Mouse (Mus musculus) hindbrain, embryonic 12.5 days (tissue): ENCODE results near the gene Pde6d. TPM values are rescaled to one million over a fixed set of nuclear protein-coding genes. Genes with fewer than 3 reads are reported as not detected.

Experiments
- ATAC-seq: fragments of 200-750 bp; cut with Nextera tagmentation; 2 replicates; pipeline ENCODE4 v1.8.0; 2017; ENCODE audit warnings: moderate TSS enrichment; ENCODE audit not compliant: low FRiP score
- H3K27ac ChIP-seq: fragments of 300-500 bp; sonication (generic); 2 replicates; pipeline ENCODE4 v1.5.1; 2016; ENCODE audit warnings: mild to moderate bottlenecking
- H3K27me3 ChIP-seq: fragments of 300-500 bp; sonication (generic); 2 replicates; pipeline ENCODE4 v1.6.1; 2016; ENCODE audit warnings: mild to moderate bottlenecking
- H3K36me3 ChIP-seq: fragments of 300-500 bp; sonication (generic); 2 replicates; pipeline ENCODE4 v1.6.1; 2016; ENCODE audit warnings: mild to moderate bottlenecking
- H3K4me1 ChIP-seq: fragments of 300-500 bp; sonication (generic); 2 replicates; pipeline ENCODE4 v1.6.1; 2016
- H3K4me2 ChIP-seq: fragments of 300-500 bp; sonication (generic); replicated peaks from 2 replicates; pipeline ENCODE4 v1.6.1; 2016; ENCODE audit warnings: mild to moderate bottlenecking
- H3K4me3 ChIP-seq: fragments of 300-500 bp; sonication (generic); 2 replicates; pipeline ENCODE4 v1.5.1; 2016; ENCODE audit warnings: mild to moderate bottlenecking
- H3K9ac ChIP-seq: fragments of 300-500 bp; sonication (generic); 2 replicates; pipeline ENCODE4 v1.6.1; 2016; ENCODE audit warnings: mild to moderate bottlenecking, moderate library complexity
- H3K9me3 ChIP-seq: fragments of 300-500 bp; sonication (generic); replicated peaks from 2 replicates; pipeline ENCODE4 v1.6.1; 2016; ENCODE audit warnings: mild to moderate bottlenecking
- WGBS: fragments of 180-500 bp; shearing (Covaris S2); methylation state at CpG from one replicate; pipeline ENCODE4 v1.1.7; 2016; 5-methylcytosine and 5-hydroxymethylcytosine counted together
- polyA plus RNA-seq: library from polyadenylated mRNA; unstranded; fragments of >200 nt; fragmentation: Nextera tagmentation; extraction: Ambion mirVana; gene quantifications from 2 replicates; pipeline ENCODE4 v1.2.1, GENCODE M21; 2016

Pde6d gene
- polyA plus RNA-seq, 1 experiment from 2014 or later, result 93.7 TPM

DNA sequence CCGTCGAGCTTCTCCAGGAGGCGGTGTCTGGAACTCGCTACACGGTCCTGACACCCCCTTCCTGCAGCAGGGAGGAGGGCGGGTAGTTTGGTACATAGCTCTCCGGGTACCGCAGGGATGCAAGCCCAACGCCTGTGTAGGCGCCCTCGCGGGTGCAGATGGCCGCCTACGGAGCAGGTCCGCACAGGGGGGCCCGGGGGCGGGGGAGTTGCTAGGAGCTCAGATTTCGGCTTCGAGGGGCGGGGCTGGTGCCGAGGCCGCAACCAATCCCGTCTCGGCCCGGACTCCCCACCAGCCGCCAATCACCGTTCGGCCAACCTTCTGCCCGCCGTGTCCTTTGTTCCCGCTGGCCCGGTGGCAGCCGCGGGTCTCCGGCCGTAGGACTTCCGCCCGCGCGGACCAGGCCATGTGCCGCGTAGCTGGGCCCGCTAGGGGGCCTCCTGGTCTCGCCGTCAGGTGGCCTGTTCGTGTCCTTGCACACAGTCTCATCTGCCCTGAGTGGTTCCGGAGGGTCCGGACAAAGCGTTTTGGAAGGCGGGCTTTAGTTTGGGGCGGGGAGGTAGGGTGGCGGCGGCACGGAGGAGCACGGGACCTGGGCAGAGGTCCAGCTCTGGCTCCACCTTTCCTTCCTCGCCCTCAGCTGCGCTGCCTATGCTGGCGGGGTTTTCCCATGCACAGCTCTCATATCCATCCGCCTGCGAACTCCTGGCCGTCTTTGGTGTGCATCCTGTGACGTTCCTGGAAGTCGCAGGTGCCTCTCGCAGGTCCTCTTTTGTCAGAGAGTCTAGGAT, 78.3 kb downstream of the Pde6d start:
- H3K36me3 ChIP-seq, result no peaks in the 10 kb centered on the region
- peak overlapping the region; percentile 41 for H3K4me3 ChIP-seq
- H3K9me3 ChIP-seq, result no peaks in the 10 kb centered on the region
- peak overlapping the region; percentile 78 for H3K9ac ChIP-seq
- under 1% methylated on average over 63 of the region's 64 CpGs for WGBS
- H3K4me2 ChIP-seq, result peak overlapping the region; percentile 72
- H3K27ac ChIP-seq, result peak overlapping the region; percentile 93
- ATAC-seq, result peak; percentile 87
- peaks cover 52% of the 10 kb centered on the region for H3K4me1 ChIP-seq
- no peaks in the 10 kb centered on the region for H3K27me3 ChIP-seq

DNA sequence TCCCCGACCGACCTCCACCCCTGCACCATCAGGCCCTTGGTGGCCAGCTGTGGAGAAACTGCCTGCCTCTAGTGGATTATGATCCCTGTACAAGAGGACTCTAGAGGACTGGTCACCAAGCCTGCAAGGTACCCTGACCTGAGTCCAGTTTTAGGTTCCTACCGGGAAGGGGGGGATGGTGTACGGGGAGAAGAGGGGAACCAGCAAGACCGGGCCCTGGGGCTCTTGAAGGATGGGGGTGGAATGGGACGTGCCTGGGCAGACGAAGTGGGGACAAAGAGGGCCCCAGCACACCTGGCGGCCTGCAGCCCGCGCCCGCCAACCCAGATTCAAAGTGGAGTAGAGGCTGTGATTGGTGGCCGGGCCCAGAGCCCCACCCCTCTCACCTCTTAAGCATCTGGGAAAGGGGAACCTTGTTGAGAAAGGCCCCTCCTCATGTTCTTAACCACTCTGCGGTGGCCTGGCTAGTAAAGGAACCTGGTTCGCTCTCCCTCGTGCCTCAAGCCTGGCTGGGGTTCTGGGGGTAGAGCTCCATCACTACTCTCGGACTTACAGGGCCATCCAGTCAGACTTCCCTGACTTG, 79.2 kb downstream of the Pde6d start:
- peak; percentile 9 for ATAC-seq
- no peaks in the 10 kb centered on the region for H3K36me3 ChIP-seq
- H3K4me1 ChIP-seq, result peaks cover 59% of the 10 kb centered on the region
- H3K27me3 ChIP-seq, result no peaks in the 10 kb centered on the region
- no peaks in the 10 kb centered on the region for H3K9me3 ChIP-seq
- peak overlapping the region; percentile 72 for H3K4me2 ChIP-seq
- H3K27ac ChIP-seq, result peak overlapping the region; percentile 93
- 6% methylated on average over 16 of the region's 16 CpGs for WGBS
- H3K9ac ChIP-seq, result peak overlapping the region; percentile 78
- peak overlapping the region; percentile 41 for H3K4me3 ChIP-seq

DNA sequence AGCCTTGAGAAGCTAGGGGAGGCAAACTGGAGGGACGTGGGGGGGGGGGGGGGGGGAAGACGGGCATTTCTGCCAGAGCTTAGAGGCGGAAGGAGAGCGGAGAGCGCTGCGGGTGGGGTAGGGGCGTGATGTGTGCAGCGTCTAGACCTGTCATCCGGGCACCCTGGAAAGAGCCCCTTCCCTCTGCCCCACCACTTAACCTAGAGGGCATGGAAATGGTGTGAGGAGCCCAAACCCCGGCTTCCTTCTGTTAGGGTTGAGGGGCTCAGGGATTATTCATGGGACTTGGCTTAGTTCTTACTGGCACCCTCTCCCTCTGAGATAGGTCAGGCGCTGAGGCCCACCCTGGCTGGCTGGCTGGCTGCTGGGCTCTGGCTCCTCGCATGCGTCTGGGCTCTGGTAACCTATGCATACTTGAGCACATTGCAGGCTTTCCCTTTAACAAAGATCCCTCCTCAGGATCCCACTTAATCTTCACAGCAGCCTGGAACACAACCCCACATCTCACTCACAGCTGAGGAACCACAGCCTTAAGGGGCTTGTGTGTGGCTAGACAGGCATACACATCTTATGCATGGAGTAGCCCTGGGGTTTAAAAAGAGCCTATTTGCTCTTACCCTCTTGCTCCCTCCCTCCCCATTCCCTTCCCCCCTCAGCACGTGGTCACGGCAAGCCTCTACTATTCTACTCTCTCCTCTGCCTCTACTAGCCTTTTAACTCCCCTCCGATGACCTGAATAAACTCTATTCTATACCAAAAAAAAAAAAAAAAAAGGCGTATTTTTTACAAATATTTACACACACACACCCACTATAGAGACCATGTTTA, 80.0 kb downstream of the Pde6d start:
- peak overlapping the region; percentile 23 for H3K4me2 ChIP-seq
- no peaks in the 10 kb centered on the region for H3K9me3 ChIP-seq
- no peaks in the 10 kb centered on the region for H3K27me3 ChIP-seq
- peaks cover 65% of the 10 kb centered on the region for H3K4me1 ChIP-seq
- peak overlapping the region; percentile 46 for H3K9ac ChIP-seq
- 9% methylated on average over 14 of the region's 17 CpGs for WGBS
- no peak for ATAC-seq
- H3K4me3 ChIP-seq, result no peak overlapping the region
- H3K36me3 ChIP-seq, result no peaks in the 10 kb centered on the region
- peak overlapping the region; percentile 69 for H3K27ac ChIP-seq

DNA sequence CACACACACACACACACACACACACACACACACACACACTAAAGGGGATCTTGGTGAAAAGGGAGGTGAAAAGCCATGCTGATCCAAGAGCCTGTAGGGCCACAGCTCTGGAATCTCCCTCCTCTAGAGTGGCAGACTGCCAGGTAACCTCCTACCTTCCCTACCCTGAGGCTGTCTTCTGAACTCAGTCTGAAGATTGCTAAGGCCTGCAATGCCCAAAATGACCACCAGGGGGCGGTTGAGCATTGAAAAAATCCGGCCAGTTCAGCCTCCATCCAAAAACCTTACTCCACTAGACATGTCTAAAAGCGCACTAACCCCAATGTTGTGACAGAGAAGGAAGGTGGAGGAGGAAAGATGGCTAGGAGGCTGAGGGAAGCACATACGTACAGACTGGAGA, 80.9 kb downstream of the Pde6d start:
- no peaks in the 10 kb centered on the region for H3K9me3 ChIP-seq
- no peak overlapping the region for H3K4me3 ChIP-seq
- no peak for ATAC-seq
- WGBS, result 1% methylated on average over 4 of the region's 4 CpGs
- H3K27ac ChIP-seq, result peak overlapping the region; percentile 69
- H3K36me3 ChIP-seq, result no peaks in the 10 kb centered on the region
- no peaks in the 10 kb centered on the region for H3K27me3 ChIP-seq
- peaks cover 61% of the 10 kb centered on the region for H3K4me1 ChIP-seq
- H3K4me2 ChIP-seq, result peak overlapping the region; percentile 23
- no peak overlapping the region for H3K9ac ChIP-seq

DNA sequence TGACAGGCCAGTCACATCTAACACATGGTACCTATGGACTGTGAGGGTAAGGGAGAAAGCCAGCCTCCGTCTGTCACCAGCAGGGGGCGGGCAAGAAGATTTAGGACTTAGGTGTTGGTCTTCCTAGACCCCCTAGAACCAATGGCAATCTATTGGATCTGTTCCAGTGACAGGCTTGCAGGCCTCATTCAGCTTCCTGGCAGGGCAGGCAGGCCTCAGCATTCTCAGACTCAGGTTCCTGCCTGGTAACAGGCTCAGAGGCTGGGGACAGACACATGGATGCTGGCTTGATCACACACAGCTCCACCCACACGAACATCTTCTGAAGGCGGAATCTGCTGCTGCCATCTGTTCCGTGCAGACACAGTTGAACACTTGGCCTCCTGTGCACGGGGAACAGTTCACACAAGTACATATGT, 81.3 kb downstream of the Pde6d start:
- no peak for ATAC-seq
- Histone ChIP-seq H3K4me2 (no peak overlapping the region), H3K4me3 (no peak overlapping the region), H3K9ac (no peak overlapping the region), H3K27ac (peak overlapping the region; percentile 69), H3K27me3 (no peaks in the 10 kb centered on the region), H3K36me3 (no peaks in the 10 kb centered on the region), H3K4me1 (peaks cover 57% of the 10 kb centered on the region), H3K9me3 (no peaks in the 10 kb centered on the region)
- 31% methylated on average over 6 of the region's 6 CpGs for WGBS

DNA sequence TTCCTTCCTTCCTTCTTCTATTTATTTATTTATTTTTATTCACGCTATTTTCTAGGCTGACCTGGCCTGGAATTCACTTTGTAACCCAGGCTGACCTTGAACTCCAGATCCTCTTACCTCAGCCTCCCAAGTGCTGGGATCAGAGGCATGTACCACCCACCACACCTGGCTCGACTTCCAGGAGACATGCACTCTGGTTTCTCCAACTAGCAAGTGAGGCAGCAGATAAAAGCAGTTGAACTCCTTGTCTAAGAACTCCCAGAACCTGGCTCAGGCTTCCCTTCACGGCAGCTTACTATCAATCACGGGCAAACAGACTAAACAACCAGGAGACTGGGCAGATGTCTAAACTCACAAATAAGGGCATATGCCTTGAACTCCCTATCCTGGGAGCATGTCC, 81.7 kb downstream of the Pde6d start:
- Histone ChIP-seq H3K27ac (peak overlapping the region; percentile 69; the same call in 1 of the 2 replicates), H3K9ac (no peak overlapping the region), H3K4me3 (no peak overlapping the region), H3K4me2 (no peak overlapping the region), H3K9me3 (no peaks in the 10 kb centered on the region), H3K4me1 (peaks cover 54% of the 10 kb centered on the region), H3K27me3 (no peaks in the 10 kb centered on the region), H3K36me3 (no peaks in the 10 kb centered on the region)
- ATAC-seq, result no peak
- 75% methylated on average over 4 of the region's 4 CpGs for WGBS

DNA sequence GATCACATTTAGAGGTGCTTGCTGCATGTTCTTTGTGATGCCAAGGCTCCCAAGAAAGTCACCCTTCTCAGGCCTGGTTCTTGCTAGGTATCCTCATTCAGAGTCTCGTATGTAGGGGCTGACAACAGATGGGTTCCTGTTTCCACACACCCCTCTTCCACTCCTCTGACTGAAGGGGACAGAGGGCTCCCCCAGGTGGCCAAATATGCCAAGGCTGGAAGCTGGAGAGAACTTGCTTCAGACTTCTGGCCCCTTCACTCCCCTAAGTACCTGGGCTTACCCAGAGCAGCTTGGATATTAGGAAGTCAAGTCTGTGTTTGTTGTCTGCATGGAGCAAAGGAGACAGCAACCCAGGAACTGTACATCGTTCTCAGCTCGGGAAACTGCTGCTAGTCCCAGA, 82.5 kb downstream of the Pde6d start:
- Histone ChIP-seq H3K4me1 (peaks cover 47% of the 10 kb centered on the region), H3K4me2 (no peak overlapping the region), H3K4me3 (no peak overlapping the region), H3K27ac (no peak overlapping the region), H3K27me3 (no peaks in the 10 kb centered on the region), H3K9me3 (no peaks in the 10 kb centered on the region), H3K36me3 (no peaks in the 10 kb centered on the region), H3K9ac (no peak overlapping the region)
- no peak for ATAC-seq
- 32% methylated on average over 3 of the region's 3 CpGs for WGBS

DNA sequence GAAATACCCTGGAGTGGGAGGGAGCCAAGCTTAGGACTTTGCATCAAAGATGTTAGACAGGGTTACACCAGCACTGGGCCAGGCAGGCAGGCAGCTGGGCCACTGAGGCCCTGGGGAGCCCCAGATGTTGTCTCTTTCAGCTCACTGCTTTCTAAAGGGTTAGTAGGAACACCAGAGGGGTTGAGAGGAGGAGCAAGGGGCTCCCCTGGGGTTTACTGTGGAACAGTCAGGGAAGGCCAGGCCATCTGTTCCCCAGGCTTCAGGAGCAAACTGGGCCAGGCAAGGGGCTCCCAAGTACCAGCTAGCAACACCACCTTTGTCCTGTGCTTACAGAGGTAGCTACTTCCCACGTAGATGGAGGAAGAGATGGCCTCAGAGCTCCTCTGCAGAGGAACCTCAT, 83.8 kb downstream of the Pde6d start:
- Histone ChIP-seq H3K4me3 (no peak overlapping the region), H3K4me2 (no peak overlapping the region), H3K4me1 (peaks cover 40% of the 10 kb centered on the region), H3K36me3 (no peaks in the 10 kb centered on the region), H3K27me3 (no peaks in the 10 kb centered on the region), H3K9ac (no peak overlapping the region), H3K27ac (0 out of 2 replicates have a peak overlapping the region, but pooled peaks have one; percentile 30), H3K9me3 (no peaks in the 10 kb centered on the region)
- 41% methylated on average over 1 of the region's 1 CpGs for WGBS
- ATAC-seq, result no peak

DNA sequence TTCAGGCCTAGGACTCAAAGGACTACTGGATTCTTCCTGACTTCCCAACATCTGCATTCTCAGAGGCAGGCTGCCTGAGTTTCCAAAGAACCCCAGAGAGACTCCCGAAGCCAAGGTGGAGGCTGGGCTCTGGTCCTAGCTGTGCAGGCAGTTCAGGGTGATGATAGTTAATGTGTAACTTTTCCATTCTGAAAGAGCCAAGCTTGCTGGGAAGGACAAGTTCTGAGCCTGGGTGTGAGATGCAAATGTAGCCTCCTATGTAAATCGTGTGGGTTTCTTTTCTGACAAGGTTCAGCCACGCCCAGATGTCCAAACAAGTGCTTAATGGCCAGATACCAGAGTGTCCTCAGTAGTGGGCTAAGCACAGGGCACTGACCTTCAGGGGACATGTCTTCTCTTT, 84.4 kb downstream of the Pde6d start:
- no peaks in the 10 kb centered on the region for H3K9me3 ChIP-seq
- 38% methylated on average over 3 of the region's 3 CpGs for WGBS
- peaks cover 33% of the 10 kb centered on the region for H3K4me1 ChIP-seq
- H3K4me3 ChIP-seq, result no peak overlapping the region
- H3K27ac ChIP-seq, result peak overlapping the region; percentile 30; the same call in 1 of the 2 replicates
- H3K9ac ChIP-seq, result no peak overlapping the region
- ATAC-seq, result no peak
- no peaks in the 10 kb centered on the region for H3K36me3 ChIP-seq
- no peak overlapping the region for H3K4me2 ChIP-seq
- H3K27me3 ChIP-seq, result no peaks in the 10 kb centered on the region

DNA sequence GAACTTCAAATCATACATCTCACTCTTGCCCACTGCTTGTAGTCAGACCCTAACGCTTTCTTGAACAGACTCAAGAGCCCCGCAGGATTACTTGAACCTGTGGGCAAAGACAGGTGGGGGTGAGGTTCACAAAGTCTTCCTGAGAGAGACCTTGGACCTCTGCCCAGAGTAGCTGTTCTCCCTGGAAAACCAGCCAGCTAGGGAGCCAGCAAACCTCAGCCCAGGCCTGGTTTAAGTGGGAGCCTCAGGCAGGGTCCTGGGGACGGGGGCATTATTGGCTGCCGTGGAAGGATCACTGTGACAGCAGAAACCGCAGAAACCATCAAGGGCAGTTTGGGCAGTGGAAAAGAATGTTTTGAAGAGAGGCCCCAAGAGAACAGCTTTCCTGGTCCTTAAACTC, 85.1 kb downstream of the Pde6d start:
- no peak overlapping the region for H3K27ac ChIP-seq
- 81% methylated on average over 5 of the region's 5 CpGs for WGBS
- no peak for ATAC-seq
- H3K9ac ChIP-seq, result no peak overlapping the region
- no peaks in the 10 kb centered on the region for H3K36me3 ChIP-seq
- no peaks in the 10 kb centered on the region for H3K9me3 ChIP-seq
- no peak overlapping the region for H3K4me3 ChIP-seq
- H3K4me1 ChIP-seq, result peaks cover 29% of the 10 kb centered on the region
- H3K27me3 ChIP-seq, result no peaks in the 10 kb centered on the region
- no peak overlapping the region for H3K4me2 ChIP-seq

DNA sequence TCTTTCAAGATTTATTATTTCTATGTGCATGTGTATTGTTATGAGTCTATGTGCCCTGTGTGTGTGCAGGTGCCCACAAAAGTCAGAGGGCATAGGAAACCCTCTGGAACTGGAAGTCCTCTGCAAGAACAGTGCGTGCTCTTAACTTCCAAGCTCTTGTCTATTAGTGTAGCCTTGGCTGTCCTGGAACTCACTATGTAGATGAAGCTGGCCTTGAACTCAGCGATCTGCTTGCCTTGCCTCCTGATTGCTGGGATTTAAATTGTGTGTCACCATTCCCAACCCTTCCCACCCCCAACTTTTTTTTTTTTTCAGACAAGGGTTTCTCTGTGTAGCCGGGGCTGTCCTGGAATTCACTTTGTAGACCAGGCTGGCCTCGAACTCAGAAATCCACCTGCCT, 86.1 kb downstream of the Pde6d start:
- ATAC-seq, result no peak
- Histone ChIP-seq H3K27ac (no peak overlapping the region), H3K27me3 (no peaks in the 10 kb centered on the region), H3K9ac (no peak overlapping the region), H3K9me3 (no peaks in the 10 kb centered on the region), H3K4me3 (no peak overlapping the region), H3K4me2 (no peak overlapping the region), H3K4me1 (peaks cover 31% of the 10 kb centered on the region), H3K36me3 (no peaks in the 10 kb centered on the region)
- WGBS, result 94% methylated on average over 4 of the region's 4 CpGs

DNA sequence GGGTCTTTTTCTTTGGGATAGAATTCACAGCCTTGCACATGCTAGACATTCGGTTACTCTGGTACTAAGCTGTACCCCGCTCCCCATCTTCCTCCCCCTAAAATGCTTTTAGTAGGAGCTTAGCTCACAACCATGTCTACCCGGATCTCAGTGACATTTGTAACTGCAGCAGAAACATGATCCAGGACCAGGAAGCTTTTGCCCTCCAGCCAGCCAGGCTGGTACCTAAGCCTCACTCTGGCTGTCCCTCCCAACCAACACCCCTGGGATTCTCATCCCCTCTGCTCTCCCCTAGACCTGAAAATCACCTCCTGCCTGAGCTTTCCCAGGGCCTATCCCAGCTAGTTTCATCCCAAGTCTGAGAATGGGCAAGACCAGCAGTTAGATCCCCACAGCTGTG, 88.6 kb downstream of the Pde6d start:
- Histone ChIP-seq H3K4me3 (no peak overlapping the region), H3K27ac (no peak overlapping the region), H3K9me3 (no peaks in the 10 kb centered on the region), H3K9ac (no peak overlapping the region), H3K36me3 (no peaks in the 10 kb centered on the region), H3K4me2 (no peak overlapping the region), H3K27me3 (no peaks in the 10 kb centered on the region), H3K4me1 (peaks cover 27% of the 10 kb centered on the region)
- ATAC-seq, result no peak
- WGBS, result 85% methylated on average over 3 of the region's 3 CpGs
